Mouse (Mus musculus) stomach, embryonic 14.5 days (tissue): Measurements from ENCODE around the gene Tor1a. TPM values are rescaled to one million over a fixed set of nuclear protein-coding genes. Genes with fewer than 3 reads are reported as not detected.

ENCODE experiments used
- ATAC-seq: fragments of 200-750 bp; cut with Nextera tagmentation; 2 replicates; pipeline ENCODE4 v1.8.0; 2017; ENCODE audit warnings: low read depth, moderate TSS enrichment; ENCODE audit not compliant: insufficient number of reproducible peaks, insufficient read depth, low FRiP score
- H3K27ac ChIP-seq: fragments of 300-500 bp; sonication (generic); 2 replicates; pipeline ENCODE4 v1.5.1; 2014; ENCODE audit warnings: mild to moderate bottlenecking, low read length, moderate library complexity, mixed read lengths
- H3K27me3 ChIP-seq: fragments of 300-500 bp; sonication (generic); 2 replicates; pipeline ENCODE4 v1.6.1; 2014; ENCODE audit warnings: low read length, control low read depth, mixed read lengths; ENCODE audit not compliant: control insufficient read depth, insufficient read depth
- H3K36me3 ChIP-seq: fragments of 300-500 bp; sonication (generic); 2 replicates; pipeline ENCODE4 v1.6.1; 2014; ENCODE audit warnings: mild to moderate bottlenecking, control low read depth, low read length, moderate library complexity, mixed read lengths; ENCODE audit not compliant: control insufficient read depth, insufficient read depth
- H3K4me1 ChIP-seq: fragments of 300-500 bp; sonication (generic); 2 replicates; pipeline ENCODE4 v1.6.1; 2014; ENCODE audit warnings: low read length, control low read depth, mixed read lengths; ENCODE audit not compliant: control insufficient read depth, insufficient read depth
- H3K4me2 ChIP-seq: fragments of 300-500 bp; sonication (generic); replicated peaks from 2 replicates; pipeline ENCODE4 v1.6.1; 2014; ENCODE audit warnings: low read depth, low read length, control low read depth
- H3K4me3 ChIP-seq: fragments of 300-500 bp; sonication (generic); 2 replicates; pipeline ENCODE4 v1.5.1; 2014; ENCODE audit warnings: low read depth, low read length, control low read depth
- H3K9ac ChIP-seq: fragments of 300-500 bp; sonication (generic); replicated peaks from 2 replicates; pipeline ENCODE4 v1.6.1; 2014; ENCODE audit warnings: low read depth, mild to moderate bottlenecking, control low read depth, low read length, moderate library complexity, mixed read lengths
- H3K9me3 ChIP-seq: fragments of 300-500 bp; sonication (generic); 2 replicates; pipeline ENCODE4 v1.6.1; 2016; ENCODE audit warnings: low read depth, low read length, control low read depth; ENCODE audit not compliant: control insufficient read depth
- WGBS: fragments of 180-500 bp; shearing (Covaris S2); extraction: QIAGEN DNeasy Blood & Tissue Kit; methylation state at CpG from one replicate; pipeline ENCODE4 v1.1.7; 2014; 5-methylcytosine and 5-hydroxymethylcytosine counted together
- polyA plus RNA-seq: library from polyadenylated mRNA; unstranded; fragments of >200 nt; fragmentation: Nextera tagmentation; extraction: Ambion mirVana; gene quantifications from 2 replicates; pipeline ENCODE4 v1.2.1, GENCODE M21; 2014

Tor1a gene
- polyA plus RNA-seq, 1 experiment from 2014 or later: 68.6 TPM

DNA sequence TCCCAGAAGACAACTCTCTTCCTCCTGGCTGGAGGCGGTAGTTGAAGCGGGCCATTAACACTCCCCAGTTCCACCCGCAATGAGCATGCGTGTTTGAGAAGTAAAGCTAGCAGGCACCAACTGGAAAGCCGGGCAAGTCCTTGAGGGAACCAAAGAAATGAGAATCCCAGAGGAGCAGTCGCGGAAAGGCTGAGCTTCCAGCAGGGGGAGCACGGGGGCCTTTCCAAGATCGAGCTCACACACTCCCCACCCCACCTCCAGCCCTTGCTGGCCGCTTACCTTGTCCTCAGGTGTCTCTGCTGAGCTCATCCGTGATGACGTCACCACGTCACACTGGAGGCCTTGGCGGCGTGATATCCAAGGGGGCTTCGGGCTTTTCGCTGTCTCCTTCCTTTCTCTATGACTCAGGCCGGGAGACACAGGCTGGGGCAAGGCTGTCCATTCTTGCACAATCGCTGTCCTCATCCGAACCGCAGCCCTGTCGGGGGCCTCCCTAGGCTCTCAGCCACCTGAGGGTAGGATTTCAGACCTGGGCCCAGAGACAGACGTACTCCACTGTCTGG lies 38.2 kb downstream of the Tor1a start, which contains the start of gene Ptges:
Gene Ptges (minus strand): TSS at position 381 of the 563 bp plus-strand sequence.
- Histone ChIP-seq H3K4me3 (peak within 1 kb of the TSS; percentile 10; the same call in 1 of the 2 replicates), H3K9ac (no peak within 1 kb of the TSS), H3K27me3 (no peaks in the 10 kb centered on the region), H3K36me3 (no peaks in the 10 kb centered on the region), H3K27ac (no peak within 1 kb of the TSS), H3K9me3 (no peaks in the 10 kb centered on the region), H3K4me2 (peak within 1 kb of the TSS; percentile 40), H3K4me1 (peaks cover 15% of the 10 kb centered on the region; the same call in 1 of the 2 replicates)
- 2% methylated on average over 23 of the region's 23 CpGs for WGBS
- ATAC-seq: peak; percentile 51

- Histone ChIP-seq H3K9ac (no peak overlapping the region), H3K27ac (no peak overlapping the region), H3K9me3 (no peaks in the 10 kb centered on the region), H3K4me1 (peaks cover 15% of the 10 kb centered on the region; the same call in 1 of the 2 replicates), H3K4me3 (no peak overlapping the region; the same call in 1 of the 2 replicates), H3K4me2 (peak overlapping the region; percentile 40), H3K36me3 (no peaks in the 10 kb centered on the region), H3K27me3 (no peaks in the 10 kb centered on the region)
- 25% methylated on average over 12 of the region's 12 CpGs for WGBS
- peak; percentile 57; the same call in 1 of the 2 replicates for ATAC-seq
Observed at GRCm38 (mm10) chr2:30928893-30929482, 38.7 kb downstream of the Tor1a start.

DNA sequence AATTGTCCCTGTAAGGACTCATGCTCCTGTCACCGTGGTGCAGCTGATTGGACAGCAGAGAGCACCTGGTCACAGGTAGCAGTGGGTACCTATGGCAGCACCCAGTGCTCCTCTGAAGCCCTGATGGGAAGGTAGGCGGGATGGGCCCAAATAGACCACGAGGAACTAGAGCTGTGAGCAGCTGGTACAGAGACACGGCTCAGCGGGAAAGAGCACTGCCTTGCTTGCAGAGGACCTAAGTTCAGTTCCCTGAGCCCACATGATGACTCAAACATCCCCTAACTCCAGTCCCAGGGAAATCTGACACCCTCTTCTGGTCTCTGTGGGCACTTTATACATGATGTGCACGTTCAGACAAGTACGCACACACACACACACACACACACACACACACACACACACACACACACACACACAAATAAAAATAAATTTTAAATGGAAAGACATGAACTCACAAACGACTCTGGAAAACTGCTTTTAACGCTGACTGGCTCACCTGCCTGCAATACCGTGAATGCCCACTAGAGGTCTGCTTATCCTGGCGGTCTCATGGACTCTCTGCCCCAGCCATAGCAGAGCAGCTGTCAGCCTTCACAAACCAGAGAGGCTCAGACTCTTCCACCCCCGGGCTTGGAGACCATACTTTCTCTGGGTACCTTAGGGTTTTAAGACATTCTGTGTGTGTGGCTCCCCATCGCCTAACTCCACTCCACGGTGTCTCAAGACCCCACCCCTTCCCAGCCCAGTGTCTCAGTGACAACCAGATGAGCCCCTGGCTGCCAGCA lies 39.7 kb downstream of the Tor1a start:
- whole genome bisulfite sequencing: 23% methylated on average over 14 of the region's 14 CpGs
- no peak overlapping the region for H3K4me3 ChIP-seq
- 0 out of 2 replicates have a peak overlapping the region, but pooled peaks have one; percentile 16 for H3K27ac ChIP-seq

GRCm38 (mm10) chr2:30927151-30927781 lies 40.5 kb downstream of the Tor1a start:
- no peaks in the 10 kb centered on the region for H3K36me3 ChIP-seq
- no peak overlapping the region for H3K4me3 ChIP-seq
- H3K4me1 ChIP-seq: peaks cover 15% of the 10 kb centered on the region; the same call in 1 of the 2 replicates
- no peak overlapping the region for H3K4me2 ChIP-seq
- no peaks in the 10 kb centered on the region for H3K27me3 ChIP-seq
- H3K9me3 ChIP-seq: no peaks in the 10 kb centered on the region
- H3K9ac ChIP-seq: no peak overlapping the region
- ATAC-seq: no peak
- WGBS: 55% methylated on average over 9 of the region's 9 CpGs
- H3K27ac ChIP-seq: peak overlapping the region; percentile 44; the same call in 1 of the 2 replicates

More for the DNA sequence above, 39.7 kb downstream of the Tor1a start:
- H3K4me2 ChIP-seq: no peak overlapping the region
- H3K27me3 ChIP-seq: no peaks in the 10 kb centered on the region
- H3K9ac ChIP-seq: no peak overlapping the region
- no peaks in the 10 kb centered on the region for H3K9me3 ChIP-seq
- peaks cover 15% of the 10 kb centered on the region; the same call in 1 of the 2 replicates for H3K4me1 ChIP-seq
- peak; percentile 56; the same call in 1 of the 2 replicates for ATAC-seq
- H3K36me3 ChIP-seq: no peaks in the 10 kb centered on the region

- no peak overlapping the region; the same call in 1 of the 2 replicates for H3K27ac ChIP-seq
- no peaks in the 10 kb centered on the region for H3K9me3 ChIP-seq
- WGBS: 56% methylated on average over 4 of the region's 4 CpGs
- H3K4me2 ChIP-seq: no peak overlapping the region
- ATAC-seq: no peak
- H3K4me1 ChIP-seq: peaks cover 15% of the 10 kb centered on the region; the same call in 1 of the 2 replicates
- H3K36me3 ChIP-seq: no peaks in the 10 kb centered on the region
- no peaks in the 10 kb centered on the region for H3K27me3 ChIP-seq
- H3K4me3 ChIP-seq: no peak overlapping the region
- no peak overlapping the region for H3K9ac ChIP-seq
Observed at GRCm38 (mm10) chr2:30926381-30926780, 41.4 kb downstream of the Tor1a start.

DNA sequence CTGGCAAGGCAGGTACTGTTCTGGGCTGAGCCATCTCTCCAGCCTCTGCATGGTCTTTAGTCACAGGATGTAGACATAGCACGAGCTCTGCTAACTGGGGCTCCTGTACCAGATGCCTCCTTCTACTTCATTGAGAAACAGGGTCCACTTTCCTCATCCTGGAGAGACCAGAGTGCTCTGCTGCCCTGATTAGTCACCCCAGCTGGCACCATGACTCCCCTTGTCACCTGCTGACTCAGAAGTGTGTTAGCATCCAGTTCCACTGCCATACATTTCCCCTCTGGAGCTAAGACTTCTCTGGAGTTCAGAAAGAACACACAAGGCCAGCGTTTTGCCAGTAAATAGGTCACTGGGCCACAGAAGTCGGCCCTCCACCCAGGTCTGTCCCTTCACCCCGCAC lies 42.6 kb downstream of the Tor1a start:
- no peaks in the 10 kb centered on the region for H3K9me3 ChIP-seq

GRCm38 (mm10) chr2:30923099-30923498 lies 44.6 kb downstream of the Tor1a start:
- H3K9ac ChIP-seq: no peak overlapping the region
- H3K36me3 ChIP-seq: no peaks in the 10 kb centered on the region
- H3K27me3 ChIP-seq: no peaks in the 10 kb centered on the region
- no peak for ATAC-seq
- H3K4me2 ChIP-seq: no peak overlapping the region
- H3K4me1 ChIP-seq: 0 out of 2 replicates have a peak, but pooled peaks cover 13% of the 10 kb centered on the region
- 68% methylated on average over 3 of the region's 3 CpGs for WGBS
- H3K4me3 ChIP-seq: no peak overlapping the region
- no peaks in the 10 kb centered on the region for H3K9me3 ChIP-seq
- H3K27ac ChIP-seq: no peak overlapping the region

More for the DNA sequence above, 42.6 kb downstream of the Tor1a start:
- Histone ChIP-seq H3K4me3 (no peak overlapping the region), H3K4me2 (no peak overlapping the region), H3K9ac (no peak overlapping the region), H3K27me3 (no peaks in the 10 kb centered on the region), H3K4me1 (peaks cover 15% of the 10 kb centered on the region; the same call in 1 of the 2 replicates), H3K27ac (no peak overlapping the region), H3K36me3 (no peaks in the 10 kb centered on the region)
- ATAC-seq: no peak
- 79% methylated on average over 4 of the region's 4 CpGs for WGBS

GRCm38 (mm10) chr2:30920216-30920615 lies 47.5 kb downstream of the Tor1a start:
- H3K9me3 ChIP-seq: no peaks in the 10 kb centered on the region
- H3K9ac ChIP-seq: no peak overlapping the region
- ATAC-seq: no peak
- no peak overlapping the region for H3K27ac ChIP-seq
- no peaks in the 10 kb centered on the region for H3K36me3 ChIP-seq
- WGBS: 52% methylated on average over 7 of the region's 7 CpGs
- no peak overlapping the region for H3K4me2 ChIP-seq
- H3K4me1 ChIP-seq: 0 out of 2 replicates have a peak, but pooled peaks cover 3% of the 10 kb centered on the region
- no peak overlapping the region for H3K4me3 ChIP-seq
- no peaks in the 10 kb centered on the region for H3K27me3 ChIP-seq
